Mouse (Mus musculus): ENCODE measurements around the gene Dsel. TPM values are rescaled to one million over a fixed set of nuclear protein-coding genes. Genes with fewer than 3 reads are reported as not detected.

The Dsel gene
- 8.1 and 8.2 TPM in 2 replicates for polyA plus RNA-seq (2015; fragmentation: Nextera tagmentation; extraction: Ambion mirVana)

DNA sequence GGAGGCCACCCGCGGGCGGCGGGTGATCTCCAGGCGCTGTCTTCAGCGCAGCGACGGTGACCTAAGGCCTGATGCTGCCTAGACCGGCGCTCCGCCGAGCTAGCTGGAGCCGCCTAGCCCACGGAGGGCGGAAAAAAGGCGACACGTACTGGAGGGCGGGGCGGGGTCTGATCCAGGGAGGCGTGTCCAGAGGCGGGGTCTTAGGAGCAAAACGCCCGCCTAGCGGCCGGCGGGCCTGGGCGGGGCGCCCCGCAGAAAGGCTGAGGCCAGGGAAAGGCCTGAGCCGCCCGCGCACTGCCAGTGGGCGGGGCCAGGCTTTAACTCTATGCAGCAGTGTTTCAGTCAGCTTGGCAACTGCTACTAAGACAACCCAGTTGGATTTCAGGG lies at the start of gene Dsel:
Dsel (minus strand) TSS at position 140 of the 387 bp plus-strand sequence.
- Histone ChIP-seq H3K27ac (replicated peaks) (peak within 1 kb of the TSS; percentile 87), H3K36me3 (no peaks in the 10 kb centered on the region), H3K4me3 (peak within 1 kb of the TSS; percentile 71), H3K27me3 (no peaks in the 10 kb centered on the region), H3K4me2 (peak within 1 kb of the TSS; percentile 62), H3K4me1 (replicated peaks) (no peaks in the 10 kb centered on the region; the same call in 1 of the 2 replicates), H3K9me3 (no peaks in the 10 kb centered on the region), H3K9ac (peak within 1 kb of the TSS; percentile 84)
- peak; percentile 99 for ATAC-seq (ENCODE audit: low read depth)
- WGBS = under 1% methylated on average over 33 of the region's 33 CpGs

- no peak overlapping the region for H3K4me2 ChIP-seq
- ATAC-seq (ENCODE audit: low read depth) = no peak
- no peak overlapping the region for H3K27ac ChIP-seq (replicated peaks)
- H3K36me3 ChIP-seq = no peaks in the 10 kb centered on the region
- H3K9ac ChIP-seq = no peak overlapping the region
- H3K4me1 ChIP-seq (replicated peaks) = no peaks in the 10 kb centered on the region
- 18% methylated on average over 1 of the region's 1 CpGs for WGBS
- no peaks in the 10 kb centered on the region for H3K27me3 ChIP-seq
- no peaks in the 10 kb centered on the region for H3K9me3 ChIP-seq
- H3K4me3 ChIP-seq = no peak overlapping the region
Measured at GRCm38 (mm10) chr1:111911424-111911823, 46.7 kb upstream of the Dsel start.

DNA sequence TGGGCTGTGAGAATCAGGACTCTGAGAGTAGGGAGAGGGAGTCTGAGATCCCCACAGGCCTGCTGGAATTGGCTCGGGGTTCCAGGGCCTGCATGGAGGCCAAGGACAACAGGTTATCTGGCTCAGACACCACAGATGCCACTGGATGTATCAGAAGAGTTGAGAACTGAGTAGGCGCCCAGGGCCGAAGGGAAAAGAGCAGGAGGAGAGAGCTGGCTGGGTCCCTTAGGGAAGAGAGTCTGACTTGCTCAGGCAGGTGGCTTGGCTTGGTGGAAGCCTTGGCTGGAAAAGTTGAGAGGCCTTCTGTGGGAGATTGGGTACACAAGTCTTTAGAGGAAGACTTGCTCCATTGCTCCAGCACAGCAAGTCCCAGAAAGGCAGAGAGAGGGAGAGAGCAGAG lies 18.6 kb upstream of the Dsel start:
- no peak overlapping the region for H3K9ac ChIP-seq
- no peak overlapping the region for H3K4me3 ChIP-seq
- 88% methylated on average over 3 of the region's 3 CpGs for WGBS
- no peaks in the 10 kb centered on the region for H3K9me3 ChIP-seq
- no peaks in the 10 kb centered on the region for H3K36me3 ChIP-seq
- no peak overlapping the region for H3K27ac ChIP-seq (replicated peaks)
- H3K4me1 ChIP-seq (replicated peaks) = no peaks in the 10 kb centered on the region
- no peak for ATAC-seq (ENCODE audit: low read depth)
- no peak overlapping the region for H3K4me2 ChIP-seq
- no peaks in the 10 kb centered on the region for H3K27me3 ChIP-seq

GRCm38 (mm10) chr1:111875784-111876183 lies 11.1 kb upstream of the Dsel start:
- H3K4me1 ChIP-seq (replicated peaks) = no peaks in the 10 kb centered on the region
- no peak overlapping the region for H3K4me3 ChIP-seq
- H3K27me3 ChIP-seq = no peaks in the 10 kb centered on the region
- ATAC-seq (ENCODE audit: low read depth) = no peak
- no peak overlapping the region for H3K4me2 ChIP-seq
- no peak overlapping the region for H3K9ac ChIP-seq
- no peaks in the 10 kb centered on the region for H3K9me3 ChIP-seq
- H3K36me3 ChIP-seq = no peaks in the 10 kb centered on the region
- no peak overlapping the region for H3K27ac ChIP-seq (replicated peaks)

DNA sequence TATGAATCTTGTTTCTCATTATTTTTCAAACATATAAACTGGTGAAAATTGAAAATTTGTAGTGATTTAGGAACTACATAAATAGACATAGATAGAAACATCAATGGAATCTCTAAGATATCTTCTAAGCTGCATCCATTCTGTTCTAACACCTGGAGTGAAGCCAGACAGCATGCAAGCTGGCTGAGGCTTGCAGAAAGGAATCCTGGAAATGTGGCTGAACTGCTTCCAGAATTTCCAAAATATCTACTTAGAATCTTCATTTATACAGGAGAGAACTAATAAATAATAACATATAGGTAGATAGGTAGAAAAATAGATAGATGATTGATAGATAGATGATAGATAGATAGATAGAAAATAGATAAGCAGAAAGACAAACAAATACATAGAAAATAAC lies 8.5 kb upstream of the Dsel start:
- no peaks in the 10 kb centered on the region for H3K4me1 ChIP-seq (replicated peaks)
- H3K4me3 ChIP-seq = no peak overlapping the region
- no peak for ATAC-seq (ENCODE audit: low read depth)
- no peak overlapping the region for H3K9ac ChIP-seq
- H3K9me3 ChIP-seq = no peaks in the 10 kb centered on the region
- no peaks in the 10 kb centered on the region for H3K36me3 ChIP-seq
- no peak overlapping the region for H3K27ac ChIP-seq (replicated peaks)
- H3K4me2 ChIP-seq = no peak overlapping the region
- H3K27me3 ChIP-seq = no peaks in the 10 kb centered on the region

- Histone ChIP-seq H3K9me3 (no peaks in the 10 kb centered on the region), H3K27me3 (no peaks in the 10 kb centered on the region), H3K4me2 (peak overlapping the region; percentile 62), H3K36me3 (no peaks in the 10 kb centered on the region), H3K27ac (replicated peaks) (no peak overlapping the region), H3K4me3 (no peak overlapping the region), H3K4me1 (replicated peaks) (no peaks in the 10 kb centered on the region; the same call in 1 of the 2 replicates), H3K9ac (no peak overlapping the region)
- no peak for ATAC-seq (ENCODE audit: low read depth)
- WGBS = 68% methylated on average over 2 of the region's 2 CpGs
Measured at GRCm38 (mm10) chr1:111865467-111865866, 749 bp upstream of the Dsel start.

DNA sequence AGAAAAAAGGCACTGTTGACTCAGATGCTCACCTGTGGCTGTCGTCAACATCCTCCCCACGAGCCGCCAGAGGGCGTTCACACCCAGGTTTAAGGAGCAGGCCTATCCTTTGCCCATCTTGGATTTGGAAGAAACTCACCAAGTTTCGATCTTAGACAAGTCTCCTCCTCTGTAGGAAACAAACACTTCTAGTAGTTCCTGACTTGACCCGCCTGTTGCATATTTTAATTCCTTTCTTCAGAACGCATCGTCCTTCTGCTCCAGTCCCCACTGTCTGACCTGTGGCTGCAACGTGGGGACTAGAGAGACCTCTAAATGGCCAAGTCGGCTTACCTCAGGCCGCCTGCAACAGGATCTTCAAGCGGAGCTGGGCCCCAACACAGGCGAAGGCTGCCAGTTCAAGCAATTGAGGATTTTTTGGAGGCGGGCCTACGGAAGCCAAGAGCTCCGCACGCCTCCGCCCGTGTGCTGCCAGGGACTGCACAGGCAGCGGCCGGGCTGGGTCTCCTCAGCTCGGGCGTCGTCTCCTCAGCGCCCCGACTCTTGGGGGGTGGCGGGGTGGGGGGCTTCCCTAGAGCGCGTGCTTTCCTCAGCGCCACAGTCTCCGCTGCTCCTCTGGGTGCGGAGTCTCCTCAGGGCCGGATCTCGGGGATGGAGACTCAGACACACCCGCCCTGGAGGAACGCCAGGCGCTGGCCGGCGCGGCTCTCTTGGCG lies 497 bp downstream of the Dsel start:
- Histone ChIP-seq H3K4me3 (peak overlapping the region; percentile 71), H3K27me3 (no peaks in the 10 kb centered on the region), H3K9me3 (no peaks in the 10 kb centered on the region), H3K4me1 (replicated peaks) (no peaks in the 10 kb centered on the region; the same call in 1 of the 2 replicates), H3K36me3 (no peaks in the 10 kb centered on the region), H3K9ac (peak overlapping the region; percentile 84), H3K4me2 (peak overlapping the region; percentile 62), H3K27ac (replicated peaks) (peak overlapping the region; percentile 87)
- ATAC-seq (ENCODE audit: low read depth) = peak; percentile 89
- WGBS = 1% methylated on average over 38 of the region's 41 CpGs

- no peaks in the 10 kb centered on the region; the same call in 1 of the 2 replicates for H3K4me1 ChIP-seq (replicated peaks)
- H3K9ac ChIP-seq = no peak overlapping the region
- H3K4me2 ChIP-seq = no peak overlapping the region
- no peaks in the 10 kb centered on the region for H3K9me3 ChIP-seq
- H3K27ac ChIP-seq (replicated peaks) = no peak overlapping the region
- H3K27me3 ChIP-seq = no peaks in the 10 kb centered on the region
- ATAC-seq (ENCODE audit: low read depth) = no peak
- H3K4me3 ChIP-seq = no peak overlapping the region
- 88% methylated on average over 1 of the region's 1 CpGs for WGBS
- no peaks in the 10 kb centered on the region for H3K36me3 ChIP-seq
Measured at GRCm38 (mm10) chr1:111857852-111858251, 6.9 kb downstream of the Dsel start.

GRCm38 (mm10) chr1:111852439-111852838 lies 12.3 kb downstream of the Dsel start:
- H3K9ac ChIP-seq = no peak overlapping the region
- H3K36me3 ChIP-seq = no peaks in the 10 kb centered on the region
- no peak overlapping the region for H3K27ac ChIP-seq (replicated peaks)
- H3K4me1 ChIP-seq (replicated peaks) = no peaks in the 10 kb centered on the region
- ATAC-seq (ENCODE audit: low read depth) = no peak
- H3K4me3 ChIP-seq = no peak overlapping the region
- H3K27me3 ChIP-seq = no peaks in the 10 kb centered on the region
- no peaks in the 10 kb centered on the region for H3K9me3 ChIP-seq
- WGBS = 92% methylated on average over 8 of the region's 8 CpGs
- H3K4me2 ChIP-seq = no peak overlapping the region

GRCm38 (mm10) chr1:111833583-111834225 lies 31.0 kb downstream of the Dsel start:
- no peak overlapping the region for H3K4me3 ChIP-seq
- H3K36me3 ChIP-seq = no peaks in the 10 kb centered on the region
- 72% methylated on average over 2 of the region's 2 CpGs for WGBS
- H3K4me2 ChIP-seq = no peak overlapping the region
- ATAC-seq (ENCODE audit: low read depth) = no peak
- no peaks in the 10 kb centered on the region for H3K9me3 ChIP-seq
- H3K27me3 ChIP-seq = no peaks in the 10 kb centered on the region
- no peaks in the 10 kb centered on the region for H3K4me1 ChIP-seq (replicated peaks)
- no peak overlapping the region for H3K9ac ChIP-seq
- H3K27ac ChIP-seq (replicated peaks) = no peak overlapping the region

Measured in neural tube, embryonic 13.5 days (tissue).